Mouse (Mus musculus) lung, adult 2 months (tissue): Measurements from ENCODE around the gene Casq1. TPM values are rescaled to one million over a fixed set of nuclear protein-coding genes. Genes with fewer than 3 reads are reported as not detected.

Source experiments
- DNase-seq: peaks from one replicate; pipeline ENCODE4 v3.0.0; 2022
- H3K4me1 ChIP-seq: fragments of 200-500 bp; 2 replicates; pipeline ENCODE4 v1.6.1; 2011; ENCODE audit warnings: low read length; ENCODE audit not compliant: control insufficient read depth, insufficient read depth
- H3K4me3 ChIP-seq: fragments of 200-500 bp; replicated peaks from 2 replicates; pipeline ENCODE3; 2011; ENCODE audit warnings: low read depth, mild to moderate bottlenecking, control low read depth, low read length; ENCODE audit errors: extremely low read depth
- CTCF ChIP-seq: fragments of 200-500 bp; IDR thresholded peaks from 2 replicates; pipeline ENCODE4 v1.5.1; 2011; ENCODE audit warnings: mild to moderate bottlenecking, low read length, control low read depth; ENCODE audit not compliant: insufficient read depth
- POLR2A ChIP-seq: fragments of 200-500 bp; IDR thresholded peaks from 2 replicates; pipeline ENCODE4 v1.6.1; 2011; ENCODE audit warnings: low read depth, mild to moderate bottlenecking, control low read depth, low read length, borderline replicate concordance; ENCODE audit errors: extremely low read depth
- WGBS: fragments of 180-500 bp; shearing (Covaris S2); methylation state at CpG from one replicate; pipeline ENCODE4 v1.1.7; 2018; 5-methylcytosine and 5-hydroxymethylcytosine counted together
- polyA plus RNA-seq: library from polyadenylated mRNA; depleted of rRNA; stranded (reverse); fragments of >200 nt; gene quantifications from 2 replicates; pipeline ENCODE4 v1.2.3, GENCODE M21; 2012; rRNA removed

Gene Casq1
- polyA plus RNA-seq, 1 experiment = 49.0 TPM

GRCm38 (mm10) chr1:172162009-172162408 is 57.7 kb downstream of the Casq1 start:
- no peak for TF ChIP-seq POLR2A
- TF ChIP-seq CTCF = no peak
- peak; percentile 14 for DNase-seq

GRCm38 (mm10) chr1:172160508-172160907 is 59.2 kb downstream of the Casq1 start:
- no peak for DNase-seq
- H3K4me3 ChIP-seq = no peak overlapping the region
- no peak for TF ChIP-seq POLR2A
- TF ChIP-seq CTCF = no peak
- H3K4me1 ChIP-seq = peaks cover 2% of the 10 kb centered on the region

More at GRCm38 (mm10) chr1:172162009-172162408, 57.7 kb downstream of the Casq1 start:
- 83% methylated on average over 1 of the region's 1 CpGs for WGBS
- H3K4me1 ChIP-seq = peaks cover 2% of the 10 kb centered on the region
- H3K4me3 ChIP-seq = no peak overlapping the region

DNA sequence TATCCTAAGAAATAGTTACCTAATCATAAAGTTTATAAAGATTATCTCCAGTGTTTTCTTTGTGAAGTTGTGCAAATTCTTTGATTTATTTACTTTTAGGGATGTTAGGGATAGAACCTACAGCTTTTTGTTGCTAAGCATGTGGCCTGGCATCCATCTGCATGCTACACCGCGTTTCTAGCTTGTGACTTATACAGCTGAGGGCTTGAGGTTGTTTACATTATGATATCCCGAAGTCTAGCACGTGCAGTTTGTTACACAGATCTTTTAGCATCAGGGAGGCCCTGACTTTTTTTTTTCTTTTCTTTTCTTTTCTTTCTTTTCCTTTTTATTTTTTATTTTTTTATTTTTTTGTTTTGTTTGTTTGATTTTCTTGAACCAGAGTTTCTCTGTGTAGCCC is 59.7 kb downstream of the Casq1 start:
- H3K4me1 ChIP-seq = peaks cover 2% of the 10 kb centered on the region
- no peak overlapping the region for H3K4me3 ChIP-seq
- WGBS = 14% methylated on average over 4 of the region's 4 CpGs
- TF ChIP-seq POLR2A = no peak
- TF ChIP-seq CTCF = no peak
- no peak for DNase-seq

Other genes starting within 250 kb of the Casq1 start
- 4.4 and 9.6 TPM in 2 replicates for gene Vangl2, start 191.4 kb downstream of the Casq1 start, polyA plus RNA-seq
- 0.05 TPM in 1 of 2 replicates, not detected in the other for gene Nhlh1, start 162.3 kb downstream of the Casq1 start, polyA plus RNA-seq
- 31.5 and 53.1 TPM in 2 replicates for gene Copa, start 137.3 kb downstream of the Casq1 start, polyA plus RNA-seq
- 80.1 and 95.0 TPM in 2 replicates for gene Ncstn, start 137.1 kb downstream of the Casq1 start, polyA plus RNA-seq
- 47.4 and 63.0 TPM in 2 replicates for gene Pex19, start 93.1 kb downstream of the Casq1 start, polyA plus RNA-seq
- 58.0 and 74.9 TPM in 2 replicates for gene Dcaf8, start 71.8 kb downstream of the Casq1 start, polyA plus RNA-seq
- gene Pea15a, start 13.1 kb downstream of the Casq1 start, polyA plus RNA-seq = 88.2 and 137 TPM in 2 replicates
- 0.05 and 1.2 TPM in 2 replicates for gene Atp1a4, start 38.5 kb upstream of the Casq1 start, polyA plus RNA-seq
- 90.8 and 105 TPM in 2 replicates for gene Igsf8, start 41.8 kb upstream of the Casq1 start, polyA plus RNA-seq
- 56.1 and 93.0 TPM in 2 replicates for gene Atp1a2, start 78.2 kb upstream of the Casq1 start, polyA plus RNA-seq
- gene Kcnj9, start 109.5 kb upstream of the Casq1 start, polyA plus RNA-seq = 0.08 TPM in 1 of 2 replicates, not detected in the other
- 0.12 and 0.28 TPM in 2 replicates for gene Kcnj10, start 121.3 kb upstream of the Casq1 start, polyA plus RNA-seq
- 8.2 and 9.1 TPM in 2 replicates for gene Pigm, start 156.7 kb upstream of the Casq1 start, polyA plus RNA-seq